Mouse (Mus musculus) spleen, postnatal 36 days (tissue): Measurements from ENCODE around the gene Spata31.

ENCODE experiments used
- DNase-seq, 2 experiments: peaks; one replicate each; pipeline ENCODE4 v3.0.0; 2022; ENCODE audit warnings: low spot score in 2 of 2, mixed read lengths in 1 of 2

The Spata31 gene

DNA sequence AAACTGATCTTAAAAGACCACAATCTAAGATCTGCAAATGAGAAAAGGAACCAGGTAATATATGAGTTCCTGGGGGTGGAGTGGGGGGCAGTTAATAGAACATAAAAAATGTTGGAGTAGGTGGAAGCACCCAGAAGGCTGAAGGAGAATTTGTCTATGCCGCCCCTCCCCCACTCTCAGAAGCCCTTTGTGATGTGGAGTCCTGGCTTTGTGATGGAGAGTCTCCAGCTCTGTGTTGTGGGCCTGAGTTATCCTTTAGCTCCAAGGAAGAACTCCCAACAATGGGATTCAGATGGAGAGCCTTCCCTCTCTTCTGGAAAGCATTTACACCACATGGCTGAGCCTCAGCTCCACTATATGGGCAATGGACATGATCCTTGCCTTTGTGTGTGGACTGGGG, at the start of gene Spata31:
Spata31 (plus strand) TSS at position 216 of the 400 bp plus-strand sequence.
- DNase-seq: no peak

DNA sequence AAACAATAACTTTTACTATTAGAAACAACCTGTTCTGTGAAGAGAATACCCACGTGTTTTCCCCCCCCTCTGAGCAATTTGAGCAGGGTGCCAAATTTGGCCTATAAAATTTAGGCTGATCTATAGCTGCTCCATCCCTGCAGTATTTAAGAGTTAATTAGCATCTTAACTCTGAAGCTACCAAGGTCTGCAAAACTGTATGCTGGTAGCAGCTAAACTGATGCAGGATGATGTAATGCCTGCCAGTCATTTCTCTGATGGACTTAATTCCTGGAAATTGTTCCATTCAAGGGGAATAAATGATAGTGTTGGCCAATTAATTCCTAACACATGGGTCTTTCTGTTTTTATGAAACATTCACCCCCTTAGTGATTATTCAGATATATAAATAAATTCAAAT, 14.1 kb upstream of the Spata31 start:
- no peak for DNase-seq

DNA sequence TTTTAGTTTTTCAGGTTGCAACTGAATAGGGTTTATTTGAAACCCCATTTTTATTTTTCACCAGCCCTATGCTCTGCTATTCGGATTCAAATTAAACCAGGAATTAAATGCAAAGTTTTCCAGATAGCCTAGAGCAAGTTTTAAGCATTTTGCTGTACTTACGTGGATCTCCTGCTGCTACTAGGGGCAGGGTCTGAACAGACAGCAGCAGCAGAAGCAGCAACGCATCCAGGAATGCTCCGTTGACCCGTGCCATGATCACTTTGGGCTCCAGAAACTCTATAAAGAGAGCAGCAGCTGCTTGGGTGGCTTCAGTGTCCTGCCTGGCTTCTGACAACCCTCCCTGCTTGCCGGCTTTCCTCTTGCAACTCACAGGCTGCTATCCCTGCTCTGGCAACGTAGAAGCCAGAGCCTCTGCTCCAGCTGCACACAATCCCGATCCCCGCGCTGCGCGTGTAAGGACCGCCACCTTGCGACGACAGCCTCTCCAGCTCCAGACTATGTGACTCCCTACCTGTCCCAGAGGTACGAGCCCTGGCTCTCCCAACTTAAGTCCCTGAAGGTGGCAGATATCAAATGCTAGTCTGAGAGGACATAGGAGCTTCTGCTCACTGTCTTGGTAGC, 13.5 kb upstream of the Spata31 start, which contains the start of gene Cntnap3:
Cntnap3 (minus strand) TSS at position 371 of the 624 bp plus-strand sequence.
- DNase-seq: no peak
